Mouse (Mus musculus): ENCODE measurements around the gene Trim72. TPM values are rescaled to one million over a fixed set of nuclear protein-coding genes. Genes with fewer than 3 reads are reported as not detected.

Gene Trim72
- polyA plus RNA-seq, 1 experiment from 2014 or later = not detected

DNA sequence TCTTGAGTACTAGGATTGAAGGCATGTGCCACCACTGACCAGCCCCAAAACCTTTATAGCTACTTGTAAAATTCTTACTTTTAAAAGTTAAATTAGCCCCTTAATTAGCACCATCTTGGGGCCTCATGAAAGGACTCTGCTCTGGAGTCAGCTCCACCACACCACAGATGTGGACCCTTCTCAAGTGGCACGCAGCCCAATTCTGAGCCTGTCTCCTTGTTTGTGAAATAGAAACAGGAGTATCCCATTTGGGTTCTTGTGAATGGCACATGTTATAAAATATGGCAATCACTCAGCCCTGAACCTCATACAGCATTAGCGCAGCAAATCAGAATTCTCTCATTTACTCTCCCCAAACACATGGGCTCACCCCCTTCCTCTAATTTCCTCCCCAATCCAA is 24.9 kb upstream of the Trim72 start:
- no peak overlapping the region for H3K4me3 ChIP-seq (ENCODE audit: low read depth, low read length)
- TF ChIP-seq CTCF (IDR thresholded peaks at IDR 0.05; ENCODE audit: low read depth) = no peak
- ATAC-seq (ENCODE audit: insufficient read depth) = no peak
- no peak overlapping the region for H3K4me2 ChIP-seq
- no peak overlapping the region for H3K9ac ChIP-seq
- H3K27me3 ChIP-seq (ENCODE audit: insufficient read depth, low read length) = no peaks in the 10 kb centered on the region
- no peaks in the 10 kb centered on the region for H3K9me3 ChIP-seq (ENCODE audit: low read depth, low read length)
- WGBS = 97% methylated on average over 2 of the region's 2 CpGs
- no peaks in the 10 kb centered on the region for H3K4me1 ChIP-seq (ENCODE audit: insufficient read depth)
- H3K27ac ChIP-seq (ENCODE audit: low read depth) = no peak overlapping the region
- no peak for DNase-seq
- peaks cover 100% of the 10 kb centered on the region for H3K36me3 ChIP-seq (ENCODE audit: insufficient read depth)

DNA sequence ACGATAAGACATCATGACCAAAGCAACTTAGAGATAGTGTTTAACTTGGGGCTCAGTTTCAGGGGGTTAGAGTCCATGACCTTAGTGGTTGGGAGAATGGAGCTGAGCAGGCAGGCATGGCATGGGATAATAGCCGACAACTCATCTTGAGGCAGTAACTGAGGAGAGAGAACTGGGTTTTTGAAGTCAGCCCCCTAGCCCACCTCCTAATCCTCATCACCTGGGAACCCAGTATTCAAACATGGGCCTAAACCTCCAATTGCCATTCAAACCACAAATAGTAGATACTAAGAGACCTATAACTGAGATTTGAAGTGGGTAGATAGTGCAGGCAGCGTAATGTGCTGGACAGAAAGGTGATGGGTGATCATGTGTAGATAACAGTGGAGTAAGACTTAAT is 23.1 kb upstream of the Trim72 start:
- H3K9me3 ChIP-seq (ENCODE audit: low read depth, low read length) = no peaks in the 10 kb centered on the region
- peaks cover 100% of the 10 kb centered on the region for H3K36me3 ChIP-seq (ENCODE audit: insufficient read depth)
- no peak for DNase-seq
- ATAC-seq (ENCODE audit: insufficient read depth) = no peak
- H3K4me1 ChIP-seq (ENCODE audit: insufficient read depth) = no peaks in the 10 kb centered on the region
- H3K4me2 ChIP-seq = no peak overlapping the region
- H3K9ac ChIP-seq = no peak overlapping the region
- no peak overlapping the region for H3K27ac ChIP-seq (ENCODE audit: low read depth)
- no peak overlapping the region for H3K4me3 ChIP-seq (ENCODE audit: low read depth, low read length)
- TF ChIP-seq CTCF (IDR thresholded peaks at IDR 0.05; ENCODE audit: low read depth) = no peak
- 88% methylated on average over 3 of the region's 3 CpGs for WGBS
- H3K27me3 ChIP-seq (ENCODE audit: insufficient read depth, low read length) = no peaks in the 10 kb centered on the region

DNA sequence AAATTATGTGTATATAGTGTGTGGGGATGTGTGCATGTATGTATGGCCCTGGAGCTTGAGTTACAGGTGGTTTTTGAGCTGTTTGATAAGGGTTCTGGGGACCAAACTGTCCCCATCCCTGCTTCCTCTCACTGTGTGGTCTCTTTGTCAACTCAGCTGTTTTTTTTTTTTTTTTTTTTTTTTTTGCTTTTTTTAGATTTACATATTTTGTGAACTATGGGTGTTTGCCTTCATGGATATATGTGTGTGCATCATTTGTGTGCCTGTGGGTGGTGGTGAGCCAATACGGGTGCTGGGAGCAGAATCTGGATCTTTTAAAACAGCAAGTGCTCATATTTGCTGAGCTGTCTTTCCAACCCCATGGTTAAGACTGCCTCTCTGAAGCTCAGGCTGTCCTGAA is 14.8 kb upstream of the Trim72 start:
- Histone ChIP-seq H3K9ac (no peak overlapping the region), H3K27me3 (ENCODE audit: insufficient read depth, low read length) (no peaks in the 10 kb centered on the region), H3K9me3 (ENCODE audit: low read depth, low read length) (no peaks in the 10 kb centered on the region), H3K4me1 (ENCODE audit: insufficient read depth) (peaks cover 4% of the 10 kb centered on the region; the same call in 1 of the 2 replicates), H3K27ac (ENCODE audit: low read depth) (no peak overlapping the region), H3K36me3 (ENCODE audit: insufficient read depth) (peaks cover 79% of the 10 kb centered on the region), H3K4me2 (no peak overlapping the region), H3K4me3 (ENCODE audit: low read depth, low read length) (no peak overlapping the region)
- ATAC-seq (ENCODE audit: insufficient read depth) = no peak
- 85% methylated on average over 1 of the region's 1 CpGs for WGBS
- TF ChIP-seq CTCF (IDR thresholded peaks at IDR 0.05; ENCODE audit: low read depth) = no peak
- no peak for DNase-seq

DNA sequence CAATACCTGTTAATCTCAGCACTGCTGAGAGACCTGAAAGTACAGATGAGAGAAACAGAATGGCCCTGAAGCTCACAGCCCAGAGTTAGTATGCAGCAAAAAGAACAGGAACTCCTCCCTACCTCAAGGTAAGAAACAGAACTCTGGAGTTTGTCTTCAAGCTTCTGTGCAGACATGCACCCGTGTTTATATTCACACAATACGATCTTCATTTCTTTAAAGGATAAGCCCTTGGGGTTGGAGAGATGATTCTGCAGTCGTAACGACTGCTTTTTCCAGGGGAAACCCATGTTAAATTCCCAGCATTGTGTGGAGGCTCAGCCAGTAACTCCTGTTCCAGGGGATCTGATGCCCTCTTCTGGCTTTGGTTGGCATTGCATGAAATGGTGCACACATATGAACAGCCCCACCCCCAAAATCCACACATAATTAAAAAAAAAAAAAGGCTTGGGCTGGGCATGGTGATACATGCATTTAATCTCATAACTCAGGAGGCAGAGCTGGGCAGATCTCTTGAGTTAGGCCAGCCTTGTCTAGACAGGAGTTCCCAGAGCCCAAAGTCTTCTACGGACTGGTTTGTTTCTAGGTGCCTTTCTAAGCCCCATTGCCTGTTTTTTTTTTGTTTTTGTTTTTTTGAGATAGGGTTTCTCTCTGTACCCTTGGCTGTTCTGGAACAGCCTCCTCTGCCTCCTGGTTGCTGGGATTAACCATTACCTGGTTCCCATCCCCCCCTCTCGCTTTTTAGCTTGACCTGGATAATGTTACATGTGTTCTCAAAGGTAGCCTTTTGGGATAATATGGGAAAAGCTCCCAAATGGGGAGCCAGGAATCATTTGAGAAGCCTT is 11.9 kb upstream of the Trim72 start:
- 40% methylated on average over 6 of the region's 6 CpGs for WGBS
- H3K4me2 ChIP-seq = peak overlapping the region; percentile 64
- peaks cover 49% of the 10 kb centered on the region for H3K36me3 ChIP-seq (ENCODE audit: insufficient read depth)
- TF ChIP-seq CTCF (IDR thresholded peaks at IDR 0.05; ENCODE audit: low read depth) = peak; percentile 78
- peaks cover 4% of the 10 kb centered on the region; the same call in 1 of the 2 replicates for H3K4me1 ChIP-seq (ENCODE audit: insufficient read depth)
- no peak overlapping the region for H3K9ac ChIP-seq
- H3K9me3 ChIP-seq (ENCODE audit: low read depth, low read length) = no peaks in the 10 kb centered on the region
- peak; percentile 48 for ATAC-seq (ENCODE audit: insufficient read depth)
- H3K27ac ChIP-seq (ENCODE audit: low read depth) = no peak overlapping the region
- no peak overlapping the region for H3K4me3 ChIP-seq (ENCODE audit: low read depth, low read length)
- DNase-seq = peak; percentile 90
- no peaks in the 10 kb centered on the region for H3K27me3 ChIP-seq (ENCODE audit: insufficient read depth, low read length)

DNA sequence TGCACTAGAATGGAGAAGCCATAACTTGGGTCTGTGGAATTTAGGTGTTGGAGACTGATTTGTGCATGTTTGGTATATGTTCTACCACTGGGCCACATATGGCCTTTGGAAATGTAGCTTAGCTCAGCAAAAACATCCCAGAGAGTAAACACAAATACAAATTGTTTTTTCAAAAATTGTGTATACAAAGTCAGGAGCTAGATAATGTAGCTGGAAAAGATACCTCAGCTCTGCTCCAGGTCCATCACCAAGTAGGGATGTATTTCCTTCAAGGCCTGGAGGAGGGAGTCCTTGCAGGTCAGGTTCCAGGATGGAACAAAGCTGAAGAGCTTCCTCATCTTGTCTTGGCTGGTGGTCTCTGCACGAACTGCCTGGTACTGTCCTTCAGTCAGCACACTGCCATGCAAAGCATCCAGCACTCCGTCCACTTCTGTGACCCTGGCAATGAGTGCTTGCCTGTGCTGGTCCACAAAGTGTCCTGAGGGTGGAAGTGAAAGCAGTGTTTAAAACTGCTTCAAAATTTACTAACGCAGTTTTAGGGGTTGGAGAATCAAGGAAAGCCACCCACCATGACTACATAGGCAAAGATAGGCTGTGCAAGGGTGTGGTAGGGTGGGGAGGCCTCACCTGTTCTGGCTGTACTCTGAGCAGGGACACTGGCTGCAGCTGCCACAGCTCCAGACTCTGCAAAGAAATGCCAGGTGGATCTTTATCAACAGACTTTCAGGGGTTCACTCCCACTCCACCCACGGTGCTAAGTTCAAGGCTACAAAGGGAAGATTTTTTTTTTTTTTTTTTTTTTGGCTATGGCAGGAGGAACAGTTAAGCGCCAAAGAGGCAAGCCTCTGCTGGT is 11.0 kb upstream of the Trim72 start:
- peaks cover 4% of the 10 kb centered on the region; the same call in 1 of the 2 replicates for H3K4me1 ChIP-seq (ENCODE audit: insufficient read depth)
- H3K36me3 ChIP-seq (ENCODE audit: insufficient read depth) = peaks cover 41% of the 10 kb centered on the region
- no peaks in the 10 kb centered on the region for H3K9me3 ChIP-seq (ENCODE audit: low read depth, low read length)
- DNase-seq (no peak), ATAC-seq (ENCODE audit: insufficient read depth) (peak; percentile 36; the same call in 1 of the 2 replicates)
- H3K4me3 ChIP-seq (ENCODE audit: low read depth, low read length) = peak overlapping the region; percentile 27
- H3K27ac ChIP-seq (ENCODE audit: low read depth) = 0 out of 2 replicates have a peak overlapping the region, but pooled peaks have one; percentile 50
- TF ChIP-seq CTCF (IDR thresholded peaks at IDR 0.05; ENCODE audit: low read depth) = no peak
- no peaks in the 10 kb centered on the region for H3K27me3 ChIP-seq (ENCODE audit: insufficient read depth, low read length)
- H3K4me2 ChIP-seq = peak overlapping the region; percentile 64
- H3K9ac ChIP-seq = peak overlapping the region; percentile 46; the same call in 1 of the 2 replicates
- WGBS = 28% methylated on average over 5 of the region's 5 CpGs

DNA sequence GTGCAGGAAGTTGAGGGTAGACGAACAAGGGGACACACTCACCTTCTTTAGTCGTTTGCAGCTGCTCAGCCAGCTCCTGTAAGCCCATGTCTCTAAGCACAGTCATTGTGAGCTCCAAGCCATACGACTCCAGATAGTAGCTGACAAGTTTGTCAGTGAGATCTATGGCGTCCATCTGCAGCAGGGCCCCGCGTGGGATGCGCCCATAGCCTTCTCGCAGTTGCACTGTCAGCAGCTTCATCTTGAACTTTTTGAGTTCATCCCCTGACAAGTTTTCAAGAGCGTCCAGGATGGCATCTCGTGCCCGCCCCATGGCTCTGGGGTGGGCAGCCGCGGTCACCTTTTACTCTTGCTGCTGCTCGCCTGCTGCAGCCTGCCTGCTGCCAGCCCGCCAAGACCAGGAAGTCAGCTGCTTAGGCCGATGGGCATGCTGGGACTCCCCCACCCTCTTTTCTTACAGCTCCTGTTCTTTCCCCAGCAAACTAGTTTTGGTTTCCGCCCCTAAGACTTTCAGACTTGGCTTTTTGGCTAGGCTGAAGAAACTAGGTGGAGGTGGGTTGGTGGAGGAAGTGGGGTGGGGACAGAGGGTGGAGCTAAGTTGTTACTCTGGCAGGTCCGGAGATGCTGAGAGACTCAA is 10.3 kb upstream of the Trim72 start, which contains the start of gene Pycard:
TSS of gene Pycard (minus strand) at position 527 of the 637 bp plus-strand sequence.
- H3K4me3 ChIP-seq (ENCODE audit: low read depth, low read length) = peak within 1 kb of the TSS; percentile 27
- peak; percentile 38 for ATAC-seq (ENCODE audit: insufficient read depth)
- 11% methylated on average over 18 of the region's 18 CpGs for WGBS
- H3K36me3 ChIP-seq (ENCODE audit: insufficient read depth) = peaks cover 33% of the 10 kb centered on the region
- no peaks in the 10 kb centered on the region for H3K27me3 ChIP-seq (ENCODE audit: insufficient read depth, low read length)
- peaks cover 4% of the 10 kb centered on the region; the same call in 1 of the 2 replicates for H3K4me1 ChIP-seq (ENCODE audit: insufficient read depth)
- H3K9me3 ChIP-seq (ENCODE audit: low read depth, low read length) = no peaks in the 10 kb centered on the region
- H3K27ac ChIP-seq (ENCODE audit: low read depth) = peak within 1 kb of the TSS; percentile 50; the same call in 1 of the 2 replicates
- peak within 1 kb of the TSS; percentile 46; the same call in 1 of the 2 replicates for H3K9ac ChIP-seq
- DNase-seq = peak; percentile 59
- TF ChIP-seq CTCF (IDR thresholded peaks at IDR 0.05; ENCODE audit: low read depth) = no peak
- H3K4me2 ChIP-seq = peak within 1 kb of the TSS; percentile 64
